9 mouse cellular contexts compared by ENCODE assay signal in genomic region chr3:95153874-95154273, GRCm38 (mm10). TPM values are rescaled to one million over a fixed set of nuclear protein-coding genes. Genes with fewer than 3 reads are reported as not detected.
DNase-seq lines count a peak whose midpoint lies in the region; ATAC-seq and TF ChIP-seq lines count a peak whose summit lies in the region.
"Had no signal": no experiment of that assay in that cellular context is flagged by ENCODE, and none has a peak within 500 bp of the region (broad histone marks: within the 10 kb centered on the region; RNA-seq: fewer than 3 reads in every experiment).

No protein-coding gene starts in this region.

- DNase-seq in hindbrain, postnatal 0 days (ENCODE audit: low spot score) = no peak
- DNase-seq in hindbrain, embryonic 10.5 days (ENCODE audit: low spot score) = no peak
- DNase-seq in G1E (ENCODE audit: low spot score) = no peak
- DNase-seq in naive thymus-derived CD4-positive, alpha-beta T cell, adult 2 months (ENCODE audit: low read depth) = peak; percentile 86
- DNase-seq in embryo, embryonic 10.5 days (ENCODE audit: low spot score) = no peak
- DNase-seq in urinary bladder, postnatal 4 days (ENCODE audit: low spot score in 2 of 2) = no peak
- no peak for DNase-seq in left cerebral cortex, adult 9 months (ENCODE audit: low spot score in 2 of 2)

- H3K27ac ChIP-seq in hindbrain, postnatal 0 days = no peak overlapping the region
- no peak overlapping the region for H3K27ac ChIP-seq in hindbrain, embryonic 10.5 days
- H3K27ac ChIP-seq: neural tube, embryonic 13.5 days had no signal

- no peaks in the 10 kb centered on the region for H3K27me3 ChIP-seq in hindbrain, postnatal 0 days (ENCODE audit: insufficient read depth, low read length)
- peaks cover 7% of the 10 kb centered on the region for H3K27me3 ChIP-seq in hindbrain, embryonic 10.5 days (ENCODE audit: insufficient read depth, poor library complexity, severe bottlenecking)
- H3K27me3 ChIP-seq in G1E (ENCODE audit: insufficient read depth, low read length) = peaks cover 33% of the 10 kb centered on the region
- H3K27me3 ChIP-seq: neural tube, embryonic 13.5 days had no signal

- H3K36me3 ChIP-seq in hindbrain, postnatal 0 days (ENCODE audit: insufficient read depth, low read length) = no peaks in the 10 kb centered on the region
- H3K36me3 ChIP-seq in hindbrain, embryonic 10.5 days = no peaks in the 10 kb centered on the region
- no peaks in the 10 kb centered on the region for H3K36me3 ChIP-seq in G1E (replicated peaks)
- H3K36me3 ChIP-seq: neural tube, embryonic 13.5 days had no signal

- no peaks in the 10 kb centered on the region for H3K4me1 ChIP-seq in hindbrain, postnatal 0 days (ENCODE audit: insufficient read depth, low read length)
- peaks cover 3% of the 10 kb centered on the region; the same call in 1 of the 2 replicates for H3K4me1 ChIP-seq in hindbrain, embryonic 10.5 days (replicated peaks)
- peaks cover 9% of the 10 kb centered on the region; the same call in 1 of the 2 replicates for H3K4me1 ChIP-seq in G1E (ENCODE audit: insufficient read depth, low read depth, low read length)
- H3K4me1 ChIP-seq: neural tube, embryonic 13.5 days had no signal

- ATAC-seq in hindbrain, postnatal 0 days = no peak
- no peak for ATAC-seq in G1E (ENCODE audit: extremely low read depth, insufficient number of reproducible peaks, low FRiP score, poor library complexity, severe bottlenecking)
- peak; percentile 93 for ATAC-seq in granulocyte monocyte progenitor cell, adult 5-6 weeks (replicated peaks; ENCODE audit: poor library complexity, severe bottlenecking)

- H3K9me3 ChIP-seq in hindbrain, postnatal 0 days (ENCODE audit: low read length) = no peaks in the 10 kb centered on the region
- no peaks in the 10 kb centered on the region for H3K9me3 ChIP-seq in hindbrain, embryonic 10.5 days
- no peaks in the 10 kb centered on the region for H3K9me3 ChIP-seq in G1E (replicated peaks)
- H3K9me3 ChIP-seq: neural tube, embryonic 13.5 days had no signal

- no peak overlapping the region for H3K4me3 ChIP-seq in hindbrain, postnatal 0 days (ENCODE audit: low read length)
- no peak overlapping the region for H3K4me3 ChIP-seq in hindbrain, embryonic 10.5 days
- no peak overlapping the region for H3K4me3 ChIP-seq in G1E (ENCODE audit: low read depth, low read length)
- H3K4me3 ChIP-seq: neural tube, embryonic 13.5 days had no signal

- H3K9ac ChIP-seq in hindbrain, postnatal 0 days (replicated peaks; ENCODE audit: low read length) = no peak overlapping the region
- H3K9ac ChIP-seq: neural tube, embryonic 13.5 days had no signal

- no peak overlapping the region for H3K4me2 ChIP-seq in hindbrain, postnatal 0 days (ENCODE audit: low read depth, low read length)
- H3K4me2 ChIP-seq: neural tube, embryonic 13.5 days had no signal

- WGBS in hindbrain, postnatal 0 days = 53% methylated on average over 4 of the region's 4 CpGs
- 55% methylated on average over 4 of the region's 4 CpGs for WGBS in hindbrain, embryonic 10.5 days

- TF ChIP-seq CTCF in hindbrain, postnatal 0 days (IDR thresholded peaks at IDR 0.05; ENCODE audit: low read depth) = peak; percentile 59
- peak; percentile 87 for TF ChIP-seq CTCF in G1E (IDR thresholded peaks at IDR 0.05; ENCODE audit: low read depth, low read length)

RNA-seq across cellular contexts. Expression of gene Sema6c, which starts 6.4 kb away (rescaled TPM):
- 127 and 172 TPM in 2 replicates for total RNA-seq in hindbrain, postnatal 0 days (2014; rRNA removed)
- 15.6 and 16.4 TPM in 2 replicates for polyA plus RNA-seq in hindbrain, postnatal 0 days (2015; fragmentation: Nextera tagmentation; extraction: Ambion mirVana)
- 9.9 and 24.3 TPM in 2 replicates for polyA plus RNA-seq in hindbrain, embryonic 10.5 days (2016; fragmentation: Nextera tagmentation; extraction: Ambion mirVana)
- total RNA-seq in G1E (2014; fragmentation: Nextera tagmentation) = 1.9 and 3.4 TPM in 2 replicates
- 0.52 and 0.71 TPM in 2 replicates for total RNA-seq in G1E (2017)
- polyA plus RNA-seq in G1E (2012) = 1.6 and 1.8 TPM in 2 replicates
- total RNA-seq in granulocyte monocyte progenitor cell, adult 5-6 weeks (2014; fragmentation: Nextera tagmentation) = not detected in 2 replicates
- total RNA-seq in granulocyte monocyte progenitor cell, adult 5-6 weeks (2017) = not detected in 2 replicates

RNA-seq across cellular contexts. Expression of gene Tnfaip8l2, which starts 11.7 kb away (rescaled TPM):
- total RNA-seq in hindbrain, postnatal 0 days (2014; rRNA removed) = 1.9 and 2.3 TPM in 2 replicates
- polyA plus RNA-seq in hindbrain, postnatal 0 days (2015; fragmentation: Nextera tagmentation; extraction: Ambion mirVana) = 3.1 and 3.6 TPM in 2 replicates
- 2.1 and 2.9 TPM in 2 replicates for polyA plus RNA-seq in hindbrain, embryonic 10.5 days (2016; fragmentation: Nextera tagmentation; extraction: Ambion mirVana)
- not detected in 2 replicates for total RNA-seq in G1E (2014; fragmentation: Nextera tagmentation)
- 0.16 TPM in 1 of 2 replicates, not detected in the other for total RNA-seq in G1E (2017)
- not detected in 2 replicates for polyA plus RNA-seq in G1E (2012)
- 30.5 and 40.2 TPM in 2 replicates for total RNA-seq in granulocyte monocyte progenitor cell, adult 5-6 weeks (2014; fragmentation: Nextera tagmentation)
- total RNA-seq in granulocyte monocyte progenitor cell, adult 5-6 weeks (2017) = 21.0 and 24.3 TPM in 2 replicates

RNA-seq across cellular contexts. Expression of gene Lysmd1, which starts 20.0 kb away (rescaled TPM):
- 33.4 and 38.5 TPM in 2 replicates for total RNA-seq in hindbrain, postnatal 0 days (2014; rRNA removed)
- polyA plus RNA-seq in hindbrain, postnatal 0 days (2015; fragmentation: Nextera tagmentation; extraction: Ambion mirVana) = 39.2 and 42.4 TPM in 2 replicates
- 13.4 and 17.2 TPM in 2 replicates for polyA plus RNA-seq in hindbrain, embryonic 10.5 days (2016; fragmentation: Nextera tagmentation; extraction: Ambion mirVana)
- 5.9 and 7.0 TPM in 2 replicates for total RNA-seq in G1E (2014; fragmentation: Nextera tagmentation)
- 10.7 and 11.1 TPM in 2 replicates for total RNA-seq in G1E (2017)
- polyA plus RNA-seq in G1E (2012) = 5.6 and 7.4 TPM in 2 replicates
- total RNA-seq in granulocyte monocyte progenitor cell, adult 5-6 weeks (2014; fragmentation: Nextera tagmentation) = 3.1 and 4.3 TPM in 2 replicates
- 2.7 and 4.4 TPM in 2 replicates for total RNA-seq in granulocyte monocyte progenitor cell, adult 5-6 weeks (2017)

RNA-seq across cellular contexts. Expression of gene Scnm1, which starts 20.1 kb away (rescaled TPM):
- total RNA-seq in hindbrain, postnatal 0 days (2014; rRNA removed) = 44.6 and 56.7 TPM in 2 replicates
- polyA plus RNA-seq in hindbrain, postnatal 0 days (2015; fragmentation: Nextera tagmentation; extraction: Ambion mirVana) = 72.1 and 75.7 TPM in 2 replicates
- 79.2 and 94.1 TPM in 2 replicates for polyA plus RNA-seq in hindbrain, embryonic 10.5 days (2016; fragmentation: Nextera tagmentation; extraction: Ambion mirVana)
- total RNA-seq in G1E (2014; fragmentation: Nextera tagmentation) (85.9 and 107 TPM in 2 replicates), G1E (2017) (76.8 and 81.5 TPM in 2 replicates)
- polyA plus RNA-seq in G1E (2012) = 7.1 and 8.2 TPM in 2 replicates
- 41.2 and 82.8 TPM in 2 replicates for total RNA-seq in granulocyte monocyte progenitor cell, adult 5-6 weeks (2014; fragmentation: Nextera tagmentation)
- 53.1 and 64.1 TPM in 2 replicates for total RNA-seq in granulocyte monocyte progenitor cell, adult 5-6 weeks (2017)

RNA-seq across cellular contexts. Expression of gene Tmod4, which starts 29.6 kb away (rescaled TPM):
- total RNA-seq in hindbrain, postnatal 0 days (2014; rRNA removed) = 0.43 and 0.73 TPM in 2 replicates
- 1.1 and 1.5 TPM in 2 replicates for polyA plus RNA-seq in hindbrain, postnatal 0 days (2015; fragmentation: Nextera tagmentation; extraction: Ambion mirVana)
- polyA plus RNA-seq in hindbrain, embryonic 10.5 days (2016; fragmentation: Nextera tagmentation; extraction: Ambion mirVana) = 0.95 and 1.3 TPM in 2 replicates
- total RNA-seq in G1E (2014; fragmentation: Nextera tagmentation) (9.9 and 11.7 TPM in 2 replicates), G1E (2017) (3.3 and 4.5 TPM in 2 replicates)
- polyA plus RNA-seq in G1E (2012) = 0.17 and 0.22 TPM in 2 replicates
- total RNA-seq in granulocyte monocyte progenitor cell, adult 5-6 weeks (2014; fragmentation: Nextera tagmentation) = 9.4 and 13.9 TPM in 2 replicates
- total RNA-seq in granulocyte monocyte progenitor cell, adult 5-6 weeks (2017) = not detected in 2 replicates

Comparison
In these comparisons a context has a peak if more than half of its experiments do, and no peak if none do; other contexts are left out.
1. RNA of gene Sema6c, which starts 6.4 kb away (total RNA-seq): 127 to 172 TPM in hindbrain, postnatal 0 days; 0.52 to 3.4 TPM in G1E and not detected in granulocyte monocyte progenitor cell, adult 5-6 weeks; every median in the first group is over 10 times any median in the second.